Mouse (Mus musculus) cortical plate, adult 2 months (tissue): ENCODE measurements around the gene Auts2.

Experiments
- CTCF ChIP-seq: fragments of 200-500 bp; IDR thresholded peaks from 2 replicates; pipeline ENCODE4 v1.5.1; 2011; ENCODE audit warnings: mild to moderate bottlenecking, control low read depth, low read length; ENCODE audit not compliant: insufficient read depth; ENCODE audit errors: extremely low read depth
- POLR2A ChIP-seq: fragments of 200-500 bp; IDR thresholded peaks from 2 replicates; pipeline ENCODE4 v1.6.1; 2011; ENCODE audit warnings: mild to moderate bottlenecking, low read length, control low read depth; ENCODE audit not compliant: insufficient read depth; ENCODE audit errors: extremely low read depth

- TF ChIP-seq POLR2A (no peak), CTCF (no peak)
Measured at GRCm38 (mm10) chr5:132229644-132230357, 313.3 kb downstream of the Auts2 start.
